Mouse (Mus musculus) thymus, postnatal 25 days (tissue): ENCODE data around the gene Tcp11x2.

Experiments
- DNase-seq: peaks from one replicate; pipeline ENCODE4 v3.0.0; 2022

The Tcp11x2 gene

GRCm38 (mm10) chrX:135693633-135694032, at the start of gene Tcp11x2:
Tcp11x2 (minus strand) TSS chrX:135693790.
- no peak for DNase-seq

- no peak for DNase-seq
These were observed 49.4 kb upstream of the Tcp11x2 start for GRCm38 (mm10) chrX:135743056-135743355.

DNA sequence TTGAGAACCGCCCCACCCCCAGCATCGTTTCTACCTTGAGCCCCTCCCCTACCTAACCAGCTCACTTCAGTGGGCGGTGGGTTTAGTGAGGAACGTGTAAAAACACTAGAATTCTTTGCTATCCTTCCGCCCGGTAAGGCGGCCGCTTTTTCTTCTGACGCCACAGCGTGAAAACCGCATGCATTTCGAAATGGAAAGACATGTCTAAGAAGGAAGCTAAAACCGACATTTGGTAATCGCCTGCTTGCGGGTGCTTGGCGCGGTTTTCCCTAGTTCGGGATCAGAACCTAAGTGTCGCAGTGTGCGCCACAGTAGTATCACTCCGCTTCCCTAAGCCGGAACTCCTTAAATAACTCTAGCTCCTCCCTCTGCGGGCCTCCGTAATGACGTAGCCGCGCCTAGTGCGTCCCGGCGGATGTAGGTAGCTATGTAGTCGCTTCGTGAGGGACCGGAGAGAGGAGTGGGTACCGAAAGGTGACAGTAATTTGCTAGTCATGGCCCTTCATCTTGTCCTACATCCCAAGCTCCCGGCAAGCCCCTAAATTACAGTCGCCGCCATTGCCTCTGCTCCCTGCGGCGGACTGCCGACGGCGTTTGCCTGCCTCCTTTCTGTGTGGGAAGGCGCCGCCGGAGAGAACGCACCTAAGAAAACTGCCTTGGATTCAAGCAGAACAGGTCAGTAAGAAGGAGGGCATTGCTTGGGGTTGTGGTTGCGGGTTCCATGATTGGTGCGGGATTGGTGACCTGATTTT, 48.9 kb upstream of the Tcp11x2 start, which contains the start of the genes Armcx5 and Gprasp1:
Armcx5 (plus strand) TSS at position 430 of the 752 bp plus-strand sequence.
Gprasp1 (plus strand) TSS at position 430 of the 752 bp plus-strand sequence.
- DNase-seq, result peak; percentile 86

GRCm38 (mm10) chrX:135738730-135739520, 45.3 kb upstream of the Tcp11x2 start:
- no peak for DNase-seq

- DNase-seq, result no peak
These were observed 31.6 kb upstream of the Tcp11x2 start, which contains the start of gene Tmsb15a for GRCm38 (mm10) chrX:135725161-135725560. Tmsb15a (minus strand) TSS chrX:135725261.

- DNase-seq, result no peak
These were observed 19.3 kb upstream of the Tcp11x2 start for GRCm38 (mm10) chrX:135712845-135713244.

GRCm38 (mm10) chrX:135704349-135704748, 10.8 kb upstream of the Tcp11x2 start:
- DNase-seq, result no peak

DNA sequence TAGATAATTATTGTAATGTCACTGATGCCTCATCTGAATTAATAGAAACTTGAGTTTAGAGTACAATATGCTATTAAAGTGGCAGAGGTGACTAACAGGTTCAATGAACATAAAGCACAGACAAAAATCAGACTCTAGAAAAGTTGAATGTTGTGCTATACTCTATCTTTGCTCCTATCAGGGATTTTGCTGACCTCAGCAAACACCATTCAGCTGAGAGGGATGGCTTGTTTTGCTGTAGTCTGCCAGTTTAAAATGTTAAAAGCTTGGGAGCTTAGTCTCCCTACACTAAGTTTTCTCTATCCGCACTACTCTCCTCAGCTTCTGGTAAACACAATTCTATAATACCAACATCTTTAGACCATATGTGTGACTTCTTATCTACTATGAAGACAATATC, 9.5 kb upstream of the Tcp11x2 start:
- DNase-seq, result no peak

GRCm38 (mm10) chrX:135687802-135688201, 5.8 kb downstream of the Tcp11x2 start:
- no peak for DNase-seq

GRCm38 (mm10) chrX:135681858-135682257, 11.7 kb downstream of the Tcp11x2 start:
- DNase-seq, result no peak

DNA sequence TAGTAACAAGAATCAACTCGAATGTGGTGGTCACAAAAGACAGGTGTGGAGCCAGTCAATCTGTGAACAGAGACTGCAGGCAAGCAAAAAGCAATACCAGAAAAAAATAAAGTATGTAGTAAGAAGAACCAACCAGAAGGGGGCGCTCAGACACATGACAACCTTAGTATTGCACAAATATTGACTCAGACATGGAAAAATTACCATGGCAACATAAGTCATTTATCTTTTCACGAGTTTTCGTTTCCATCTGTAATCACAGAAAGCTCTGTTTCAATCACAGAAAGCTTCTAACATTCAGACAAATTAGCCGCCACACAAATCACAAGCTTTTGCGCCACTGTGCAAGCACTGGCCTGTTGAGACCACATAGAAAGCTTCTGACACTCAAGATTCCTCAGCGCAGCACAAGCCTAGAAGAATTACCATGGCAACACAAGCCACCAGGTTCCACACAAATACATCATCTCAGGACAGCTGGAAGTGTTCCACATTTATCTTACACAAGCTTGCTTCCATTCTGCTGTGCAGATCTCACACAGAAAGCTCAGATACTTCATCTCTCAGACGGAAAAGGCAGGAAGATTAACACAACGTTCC, 41.3 kb downstream of the Tcp11x2 start:
- peak; percentile 4 for DNase-seq

DNA sequence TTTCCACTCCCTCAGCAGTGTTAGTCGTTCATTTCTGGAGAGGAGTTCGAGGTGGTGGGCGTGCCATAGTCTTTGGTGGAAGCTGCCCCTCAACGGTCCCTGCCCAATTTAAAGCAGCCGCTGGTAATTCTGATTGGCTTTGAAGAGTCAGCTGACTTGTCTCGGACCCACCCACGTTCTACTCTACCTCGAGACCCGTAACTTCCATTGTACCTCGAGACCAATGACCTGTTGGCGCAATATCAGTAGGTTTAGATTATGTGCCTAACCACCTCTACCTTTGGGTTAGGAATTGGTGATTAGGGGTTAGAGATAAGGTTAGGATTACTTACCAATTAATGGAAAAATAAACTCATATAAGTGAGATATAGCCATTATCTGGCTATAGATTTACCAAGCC, 66.0 kb downstream of the Tcp11x2 start, which contains the start of gene Prame:
Prame (minus strand) TSS at position 101 of the 400 bp plus-strand sequence.
- DNase-seq, result no peak
